Mouse (Mus musculus): ENCODE results near the gene Vmn2r2.

- TF ChIP-seq ZC3H11A (IDR thresholded peaks at IDR 0.05; ENCODE audit: borderline replicate concordance, low read depth, low read length), result no peak
- no peak for TF ChIP-seq ZNF384 (IDR thresholded peaks at IDR 0.05; ENCODE audit: low read depth, low read length)
- TF ChIP-seq HCFC1 (IDR thresholded peaks at IDR 0.05; ENCODE audit: borderline replicate concordance, insufficient read depth, low read length), result no peak
- TF ChIP-seq CHD2 (IDR thresholded peaks at IDR 0.05; ENCODE audit: low read depth, low read length), result no peak
These were observed 60.5 kb downstream of the Vmn2r2 start, which contains the start of gene Vmn2r1 for GRCm38 (mm10) chr3:64081247-64081646.
